In the genomic region with DNA sequence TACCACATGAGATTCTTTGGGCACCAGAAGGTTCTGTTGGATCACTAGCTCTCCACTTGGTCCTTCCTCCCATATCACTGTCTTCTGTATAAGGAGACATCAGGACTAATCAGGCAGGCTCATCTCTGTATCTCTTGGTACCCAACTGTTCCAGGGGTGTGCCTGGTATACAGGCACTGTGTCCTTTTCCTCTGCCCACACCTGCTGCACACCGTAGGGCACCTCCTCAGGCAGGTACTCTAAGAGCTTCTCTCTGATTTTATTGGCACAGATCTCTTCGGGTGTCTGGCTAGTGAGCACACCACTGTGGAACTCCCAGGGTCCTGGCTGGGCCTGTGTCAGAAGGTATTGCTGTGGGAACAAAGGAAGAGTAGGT, we compare ENCODE assay signal across 20 mouse cellular contexts. TPM values are rescaled to one million over a fixed set of nuclear protein-coding genes. Genes with fewer than 3 reads are reported as not detected.
DNase-seq lines count a peak whose midpoint lies in the region; ATAC-seq and TF ChIP-seq lines count a peak whose summit lies in the region.
"Had no signal": no experiment of that assay in that cellular context is flagged by ENCODE, and none has a peak within 500 bp of the region (broad histone marks: within the 10 kb centered on the region; RNA-seq: fewer than 3 reads in every experiment).

No protein-coding gene starts in this region.

- DNase-seq in heart, adult 2 months, result no peak
- no peak for DNase-seq in stomach, postnatal 0 days (ENCODE audit: low spot score)
- no peak for DNase-seq in liver, postnatal 0 days
- DNase-seq in hindbrain, postnatal 0 days (ENCODE audit: low spot score), result no peak
- no peak for DNase-seq in frontal cortex, postnatal 25 days (ENCODE audit: low spot score in 2 of 2)
- DNase-seq: adrenal gland, adult 8-10 months; cerebellum, adult 11 months; cerebellum, postnatal 36 days; forebrain, postnatal 0 days; gastrocnemius, postnatal 10 days; right cerebral cortex, postnatal 25 days; thymus, postnatal 4 days had no signal

- ATAC-seq in heart, embryonic 11.5 days (replicated peaks; ENCODE audit: insufficient number of reproducible peaks, low FRiP score, low TSS enrichment), result 0 out of 2 replicates have a peak, but pooled peaks have one; percentile 6
- peak; percentile 40; the same call in 1 of the 2 replicates for ATAC-seq in stomach, embryonic 14.5 days (ENCODE audit: insufficient number of reproducible peaks, insufficient read depth, low FRiP score, low read depth)
- no peak for ATAC-seq in stomach, postnatal 0 days (ENCODE audit: low FRiP score, low TSS enrichment)
- ATAC-seq in liver, postnatal 0 days, result peak; percentile 1; the same call in 1 of the 2 replicates
- no peak for ATAC-seq in midbrain, embryonic 16.5 days
- ATAC-seq in hindbrain, postnatal 0 days, result no peak
- ATAC-seq: forebrain, postnatal 0 days had no signal

- peak overlapping the region; percentile 45 for H3K4me2 ChIP-seq in heart, embryonic 11.5 days
- no peak overlapping the region for H3K4me2 ChIP-seq in stomach, embryonic 14.5 days (replicated peaks; ENCODE audit: low read depth, low read length)
- no peak overlapping the region for H3K4me2 ChIP-seq in stomach, postnatal 0 days (replicated peaks; ENCODE audit: low read depth)
- peak overlapping the region; percentile 76 for H3K4me2 ChIP-seq in liver, postnatal 0 days (ENCODE audit: low read depth, low read length)
- no peak overlapping the region for H3K4me2 ChIP-seq in midbrain, embryonic 16.5 days (ENCODE audit: low read length)
- H3K4me2 ChIP-seq in hindbrain, postnatal 0 days (ENCODE audit: low read depth, low read length), result no peak overlapping the region
- H3K4me2 ChIP-seq: limb, embryonic 15.5 days; midbrain, embryonic 12.5 days; neural tube, embryonic 15.5 days had no signal

- peaks cover 15% of the 10 kb centered on the region for H3K36me3 ChIP-seq in heart, embryonic 11.5 days (ENCODE audit: control insufficient read depth, insufficient read depth, low read length)
- H3K36me3 ChIP-seq in heart, adult 2 months (ENCODE audit: control insufficient read depth, insufficient read depth, low read length), result no peaks in the 10 kb centered on the region
- H3K36me3 ChIP-seq in stomach, embryonic 14.5 days (ENCODE audit: control insufficient read depth, insufficient read depth, low read length), result peaks cover 28% of the 10 kb centered on the region
- peaks cover 24% of the 10 kb centered on the region for H3K36me3 ChIP-seq in stomach, postnatal 0 days (ENCODE audit: control insufficient read depth, insufficient read depth, low read length)
- peaks cover 48% of the 10 kb centered on the region for H3K36me3 ChIP-seq in liver, postnatal 0 days (replicated peaks; ENCODE audit: insufficient read depth, low read length)
- peaks cover 36% of the 10 kb centered on the region for H3K36me3 ChIP-seq in midbrain, embryonic 16.5 days (ENCODE audit: control insufficient read depth, insufficient read depth, low read length)
- H3K36me3 ChIP-seq in hindbrain, postnatal 0 days (ENCODE audit: insufficient read depth, low read length), result peaks cover 42% of the 10 kb centered on the region

- TF ChIP-seq POLR2A in heart, adult 2 months (IDR thresholded peaks at IDR 0.05; ENCODE audit: insufficient read depth, low read depth, low read length), result no peak

- TF ChIP-seq EP300 in heart, adult 2 months (IDR thresholded peaks at IDR 0.05; ENCODE audit: insufficient read depth, low read depth, low read length), result no peak
- TF ChIP-seq EP300 in stomach, postnatal 0 days (optimal IDR thresholded peaks at IDR 0.05), result no peak
- peak; percentile 47; the same call in 1 of the 2 replicates for TF ChIP-seq EP300 in liver, postnatal 0 days (IDR thresholded peaks at IDR 0.05; ENCODE audit: low read depth)

- TF ChIP-seq CTCF in heart, adult 2 months (IDR thresholded peaks at IDR 0.05), result no peak
- no peak for TF ChIP-seq CTCF in stomach, postnatal 0 days (IDR thresholded peaks at IDR 0.05; ENCODE audit: low read depth)
- no peak for TF ChIP-seq CTCF in liver, postnatal 0 days (IDR thresholded peaks at IDR 0.05; ENCODE audit: low read depth)
- TF ChIP-seq CTCF in hindbrain, postnatal 0 days (IDR thresholded peaks at IDR 0.05; ENCODE audit: low read depth), result no peak

- H3K4me1 ChIP-seq in heart, embryonic 11.5 days (ENCODE audit: control insufficient read depth, insufficient read depth, low read length), result 0 out of 2 replicates have a peak, but pooled peaks cover 8% of the 10 kb centered on the region
- no peaks in the 10 kb centered on the region for H3K4me1 ChIP-seq in heart, adult 2 months (ENCODE audit: control insufficient read depth, insufficient read depth, low read length)
- H3K4me1 ChIP-seq in stomach, embryonic 14.5 days (ENCODE audit: control insufficient read depth, insufficient read depth, low read length), result peaks cover 2% of the 10 kb centered on the region; the same call in 1 of the 2 replicates
- H3K4me1 ChIP-seq in stomach, postnatal 0 days (replicated peaks; ENCODE audit: control insufficient read depth, insufficient read depth), result no peaks in the 10 kb centered on the region
- H3K4me1 ChIP-seq in liver, postnatal 0 days (ENCODE audit: insufficient read depth), result peaks cover 15% of the 10 kb centered on the region; the same call in 1 of the 2 replicates
- H3K4me1 ChIP-seq in midbrain, embryonic 16.5 days (ENCODE audit: control insufficient read depth, insufficient read depth, low read length), result peaks cover 6% of the 10 kb centered on the region
- 0 out of 2 replicates have a peak, but pooled peaks cover 6% of the 10 kb centered on the region for H3K4me1 ChIP-seq in hindbrain, postnatal 0 days (ENCODE audit: insufficient read depth, low read length)
- H3K4me1 ChIP-seq: limb, embryonic 15.5 days had no signal

- no peaks in the 10 kb centered on the region for H3K9me3 ChIP-seq in heart, embryonic 11.5 days (replicated peaks; ENCODE audit: control insufficient read depth, low read length)
- no peaks in the 10 kb centered on the region for H3K9me3 ChIP-seq in stomach, embryonic 14.5 days (ENCODE audit: control insufficient read depth, low read depth, low read length)
- no peaks in the 10 kb centered on the region for H3K9me3 ChIP-seq in stomach, postnatal 0 days (ENCODE audit: control insufficient read depth, low read length)
- H3K9me3 ChIP-seq in liver, postnatal 0 days (ENCODE audit: low read length), result no peaks in the 10 kb centered on the region
- no peaks in the 10 kb centered on the region for H3K9me3 ChIP-seq in midbrain, embryonic 16.5 days (replicated peaks; ENCODE audit: control insufficient read depth, low read length, poor library complexity, severe bottlenecking)
- H3K9me3 ChIP-seq in hindbrain, postnatal 0 days (ENCODE audit: low read length), result no peaks in the 10 kb centered on the region
- H3K9me3 ChIP-seq: embryonic facial prominence, embryonic 10.5 days; limb, embryonic 15.5 days; midbrain, embryonic 12.5 days; neural tube, embryonic 15.5 days had no signal

- peak overlapping the region; percentile 89 for H3K27ac ChIP-seq in heart, embryonic 11.5 days (ENCODE audit: low read depth, low read length)
- no peak overlapping the region for H3K27ac ChIP-seq in heart, adult 2 months
- no peak overlapping the region for H3K27ac ChIP-seq in stomach, embryonic 14.5 days (ENCODE audit: low read length)
- H3K27ac ChIP-seq in stomach, postnatal 0 days (replicated peaks), result no peak overlapping the region
- H3K27ac ChIP-seq in liver, postnatal 0 days (ENCODE audit: low read depth), result peak overlapping the region; percentile 97
- no peak overlapping the region for H3K27ac ChIP-seq in midbrain, embryonic 16.5 days (ENCODE audit: low read length)
- H3K27ac ChIP-seq in hindbrain, postnatal 0 days, result no peak overlapping the region
- H3K27ac ChIP-seq: embryonic facial prominence, embryonic 10.5 days; limb, embryonic 15.5 days; midbrain, embryonic 12.5 days; neural tube, embryonic 15.5 days had no signal

- H3K4me3 ChIP-seq in heart, embryonic 11.5 days (ENCODE audit: low read depth, low read length), result peak overlapping the region; percentile 38
- H3K4me3 ChIP-seq in heart, adult 2 months, result no peak overlapping the region
- no peak overlapping the region for H3K4me3 ChIP-seq in stomach, embryonic 14.5 days (ENCODE audit: low read depth, low read length)
- H3K4me3 ChIP-seq in stomach, postnatal 0 days (ENCODE audit: low read depth, low read length), result no peak overlapping the region
- peak overlapping the region; percentile 68 for H3K4me3 ChIP-seq in liver, postnatal 0 days (ENCODE audit: low read depth, low read length)
- H3K4me3 ChIP-seq in midbrain, embryonic 16.5 days (ENCODE audit: low read depth, low read length), result no peak overlapping the region
- H3K4me3 ChIP-seq in hindbrain, postnatal 0 days (ENCODE audit: low read length), result no peak overlapping the region
- H3K4me3 ChIP-seq: embryonic facial prominence, embryonic 10.5 days; limb, embryonic 15.5 days; midbrain, embryonic 12.5 days; neural tube, embryonic 15.5 days had no signal

- H3K27me3 ChIP-seq in heart, embryonic 11.5 days (ENCODE audit: control insufficient read depth, insufficient read depth, low read length), result no peaks in the 10 kb centered on the region
- H3K27me3 ChIP-seq in heart, adult 2 months (ENCODE audit: control insufficient read depth, insufficient read depth, low read length), result no peaks in the 10 kb centered on the region
- H3K27me3 ChIP-seq in stomach, embryonic 14.5 days (ENCODE audit: control insufficient read depth, insufficient read depth, low read length), result no peaks in the 10 kb centered on the region
- no peaks in the 10 kb centered on the region for H3K27me3 ChIP-seq in stomach, postnatal 0 days (ENCODE audit: control insufficient read depth, insufficient read depth, low read length)
- no peaks in the 10 kb centered on the region for H3K27me3 ChIP-seq in liver, postnatal 0 days (ENCODE audit: insufficient read depth, low read length)
- no peaks in the 10 kb centered on the region for H3K27me3 ChIP-seq in midbrain, embryonic 16.5 days (ENCODE audit: control insufficient read depth, insufficient read depth, low read depth, low read length)
- H3K27me3 ChIP-seq in hindbrain, postnatal 0 days (ENCODE audit: insufficient read depth, low read length), result no peaks in the 10 kb centered on the region
- H3K27me3 ChIP-seq: CH12.LX; limb, embryonic 15.5 days; midbrain, embryonic 12.5 days; neural tube, embryonic 15.5 days had no signal

- 79% methylated on average over 2 of the region's 2 CpGs for WGBS in heart, embryonic 11.5 days (ENCODE audit: insufficient replicate concordance)
- 92% methylated on average over 2 of the region's 2 CpGs for WGBS in heart, adult 2 months
- 89% methylated on average over 2 of the region's 2 CpGs for WGBS in stomach, embryonic 14.5 days
- WGBS in stomach, postnatal 0 days, result 94% methylated on average over 2 of the region's 2 CpGs
- WGBS in liver, postnatal 0 days (ENCODE audit: insufficient replicate concordance), result 75% methylated on average over 2 of the region's 2 CpGs
- WGBS in midbrain, embryonic 16.5 days, result 93% methylated on average over 2 of the region's 2 CpGs
- WGBS in hindbrain, postnatal 0 days, result 97% methylated on average over 2 of the region's 2 CpGs

- H3K9ac ChIP-seq in heart, embryonic 11.5 days (ENCODE audit: low read depth, low read length), result peak overlapping the region; percentile 46; the same call in 1 of the 2 replicates
- H3K9ac ChIP-seq in heart, adult 2 months (ENCODE audit: low read depth, low read length), result no peak overlapping the region
- H3K9ac ChIP-seq in stomach, embryonic 14.5 days (replicated peaks; ENCODE audit: low read depth, low read length), result no peak overlapping the region
- no peak overlapping the region for H3K9ac ChIP-seq in stomach, postnatal 0 days (ENCODE audit: low read length)
- peak overlapping the region; percentile 83 for H3K9ac ChIP-seq in liver, postnatal 0 days (replicated peaks)
- H3K9ac ChIP-seq in midbrain, embryonic 16.5 days (ENCODE audit: low read depth, low read length), result no peak overlapping the region
- no peak overlapping the region for H3K9ac ChIP-seq in hindbrain, postnatal 0 days (replicated peaks; ENCODE audit: low read length)
- H3K9ac ChIP-seq: forebrain, postnatal 0 days; limb, embryonic 15.5 days; midbrain, embryonic 12.5 days; neural tube, embryonic 15.5 days had no signal

- intact Hi-C loops in heart, adult 2 months (cut with DNase I), result no loop called here

- no peaks in the 10 kb centered on the region for H3K79me2 ChIP-seq in heart, adult 2 months (replicated peaks; ENCODE audit: control insufficient read depth, insufficient read depth, low read length)

RNA-seq across cellular contexts. Expression of a gene that starts 5.9 kb away (rescaled TPM):
- polyA plus RNA-seq in heart, embryonic 11.5 days (2014; fragmentation: Nextera tagmentation; extraction: Ambion mirVana), result 25.6 and 27.0 TPM in 2 replicates
- 10 to 100 TPM; 25.0 to 28.2 TPM for total RNA-seq in heart, adult 2 months (2021)
- polyA plus RNA-seq in heart, adult 2 months (2012; rRNA removed), result 34.9 and 42.4 TPM in 2 replicates
- 33.4 and 33.5 TPM in 2 replicates for polyA plus RNA-seq in stomach, embryonic 14.5 days (2014; fragmentation: Nextera tagmentation; extraction: Ambion mirVana)
- polyA plus RNA-seq in stomach, postnatal 0 days (2015; fragmentation: Nextera tagmentation; extraction: Ambion mirVana), result 12.8 and 15.0 TPM in 2 replicates
- 9.3 and 10.6 TPM in 2 replicates for polyA plus RNA-seq in liver, postnatal 0 days (2015; fragmentation: Nextera tagmentation; extraction: Ambion mirVana)
- 32.8 and 33.3 TPM in 2 replicates for polyA plus RNA-seq in midbrain, embryonic 16.5 days (2015; fragmentation: Nextera tagmentation; extraction: Ambion mirVana)
- total RNA-seq in hindbrain, postnatal 0 days (2014; rRNA removed), result 38.4 and 40.3 TPM in 2 replicates
- 25.7 and 26.9 TPM in 2 replicates for polyA plus RNA-seq in hindbrain, postnatal 0 days (2015; fragmentation: Nextera tagmentation; extraction: Ambion mirVana)

RNA-seq across cellular contexts. Expression of a gene that starts 20.2 kb away (rescaled TPM):
- 22.4 and 26.9 TPM in 2 replicates for polyA plus RNA-seq in heart, embryonic 11.5 days (2014; fragmentation: Nextera tagmentation; extraction: Ambion mirVana)
- total RNA-seq in heart, adult 2 months (2021), result 10 to 100 TPM; 10.4 to 11.4 TPM
- polyA plus RNA-seq in heart, adult 2 months (2012; rRNA removed), result 11.9 and 12.6 TPM in 2 replicates
- polyA plus RNA-seq in stomach, embryonic 14.5 days (2014; fragmentation: Nextera tagmentation; extraction: Ambion mirVana), result 15.2 and 16.4 TPM in 2 replicates
- 5.1 and 5.6 TPM in 2 replicates for polyA plus RNA-seq in stomach, postnatal 0 days (2015; fragmentation: Nextera tagmentation; extraction: Ambion mirVana)
- 5.9 and 7.5 TPM in 2 replicates for polyA plus RNA-seq in liver, postnatal 0 days (2015; fragmentation: Nextera tagmentation; extraction: Ambion mirVana)
- 27.7 and 28.7 TPM in 2 replicates for polyA plus RNA-seq in midbrain, embryonic 16.5 days (2015; fragmentation: Nextera tagmentation; extraction: Ambion mirVana)
- 27.6 and 32.6 TPM in 2 replicates for total RNA-seq in hindbrain, postnatal 0 days (2014; rRNA removed)
- 22.6 and 22.9 TPM in 2 replicates for polyA plus RNA-seq in hindbrain, postnatal 0 days (2015; fragmentation: Nextera tagmentation; extraction: Ambion mirVana)

RNA-seq across cellular contexts. Expression of a gene that starts 36.5 kb away (rescaled TPM):
- 62.0 and 67.1 TPM in 2 replicates for polyA plus RNA-seq in heart, embryonic 11.5 days (2014; fragmentation: Nextera tagmentation; extraction: Ambion mirVana)
- total RNA-seq in heart, adult 2 months (2021), result 10 to 100 TPM; 51.7 to 59.9 TPM
- polyA plus RNA-seq in heart, adult 2 months (2012; rRNA removed), result 118 and 172 TPM in 2 replicates
- 54.1 and 60.6 TPM in 2 replicates for polyA plus RNA-seq in stomach, embryonic 14.5 days (2014; fragmentation: Nextera tagmentation; extraction: Ambion mirVana)
- polyA plus RNA-seq in stomach, postnatal 0 days (2015; fragmentation: Nextera tagmentation; extraction: Ambion mirVana), result 30.9 and 31.5 TPM in 2 replicates
- polyA plus RNA-seq in liver, postnatal 0 days (2015; fragmentation: Nextera tagmentation; extraction: Ambion mirVana), result 23.1 and 25.9 TPM in 2 replicates
- 71.7 and 83.4 TPM in 2 replicates for polyA plus RNA-seq in midbrain, embryonic 16.5 days (2015; fragmentation: Nextera tagmentation; extraction: Ambion mirVana)
- total RNA-seq in hindbrain, postnatal 0 days (2014; rRNA removed), result 107 and 108 TPM in 2 replicates
- 121 and 123 TPM in 2 replicates for polyA plus RNA-seq in hindbrain, postnatal 0 days (2015; fragmentation: Nextera tagmentation; extraction: Ambion mirVana)

RNA-seq across cellular contexts. Expression of a gene that starts 42.2 kb away (rescaled TPM):
- polyA plus RNA-seq in heart, embryonic 11.5 days (2014; fragmentation: Nextera tagmentation; extraction: Ambion mirVana), result 12.3 and 15.8 TPM in 2 replicates
- 1 to 10 TPM; 4.0 to 4.8 TPM for total RNA-seq in heart, adult 2 months (2021)
- polyA plus RNA-seq in heart, adult 2 months (2012; rRNA removed), result 3.5 and 4.7 TPM in 2 replicates
- 19.1 and 21.4 TPM in 2 replicates for polyA plus RNA-seq in stomach, embryonic 14.5 days (2014; fragmentation: Nextera tagmentation; extraction: Ambion mirVana)
- polyA plus RNA-seq in stomach, postnatal 0 days (2015; fragmentation: Nextera tagmentation; extraction: Ambion mirVana), result 7.3 and 7.9 TPM in 2 replicates
- polyA plus RNA-seq in liver, postnatal 0 days (2015; fragmentation: Nextera tagmentation; extraction: Ambion mirVana), result 9.2 and 10.6 TPM in 2 replicates
- polyA plus RNA-seq in midbrain, embryonic 16.5 days (2015; fragmentation: Nextera tagmentation; extraction: Ambion mirVana), result 50.5 and 53.3 TPM in 2 replicates
- 63.8 and 69.6 TPM in 2 replicates for total RNA-seq in hindbrain, postnatal 0 days (2014; rRNA removed)
- 48.2 and 52.8 TPM in 2 replicates for polyA plus RNA-seq in hindbrain, postnatal 0 days (2015; fragmentation: Nextera tagmentation; extraction: Ambion mirVana)

Comparison
In these comparisons a context has a peak if more than half of its experiments do, and no peak if none do; other contexts are left out.
1. ATAC-seq: peak in heart, embryonic 11.5 days (single experiment), stomach, embryonic 14.5 days (single experiment) and liver, postnatal 0 days (single experiment); none in stomach, postnatal 0 days (single experiment), midbrain, embryonic 16.5 days (single experiment) and hindbrain, postnatal 0 days (single experiment).
2. H3K27ac ChIP-seq: peak in heart, embryonic 11.5 days (single experiment) and liver, postnatal 0 days (single experiment); none in heart, adult 2 months (single experiment), stomach, embryonic 14.5 days (single experiment), stomach, postnatal 0 days (single experiment), midbrain, embryonic 16.5 days (single experiment) and hindbrain, postnatal 0 days (single experiment).
3. H3K4me3 ChIP-seq: peak in heart, embryonic 11.5 days (single experiment) and liver, postnatal 0 days (single experiment); none in heart, adult 2 months (single experiment), stomach, embryonic 14.5 days (single experiment), stomach, postnatal 0 days (single experiment), midbrain, embryonic 16.5 days (single experiment) and hindbrain, postnatal 0 days (single experiment).
4. H3K9ac ChIP-seq: peak in heart, embryonic 11.5 days (single experiment) and liver, postnatal 0 days (single experiment); none in heart, adult 2 months (single experiment), stomach, embryonic 14.5 days (single experiment), stomach, postnatal 0 days (single experiment), midbrain, embryonic 16.5 days (single experiment) and hindbrain, postnatal 0 days (single experiment).
5. H3K4me2 ChIP-seq: peak in heart, embryonic 11.5 days (single experiment) and liver, postnatal 0 days (single experiment); none in stomach, embryonic 14.5 days (single experiment), stomach, postnatal 0 days (single experiment), midbrain, embryonic 16.5 days (single experiment) and hindbrain, postnatal 0 days (single experiment).